Mouse (Mus musculus) forebrain, embryonic 14.5 days (tissue): Measurements from ENCODE around the gene S100a4. TPM values are rescaled to one million over a fixed set of nuclear protein-coding genes. Genes with fewer than 3 reads are reported as not detected.

Source experiments
- ATAC-seq: fragments of 200-750 bp; cut with Nextera tagmentation; 2 replicates; pipeline ENCODE4 v1.8.0; 2017; ENCODE audit warnings: mild to moderate bottlenecking, moderate library complexity
- DNase-seq: peaks from one replicate; pipeline ENCODE4 v3.0.0-alpha.2; 2015; ENCODE audit warnings: low spot score
- H3K27ac ChIP-seq: fragments of 300-500 bp; sonication (generic); 2 replicates; pipeline ENCODE4 v1.5.1; 2014; ENCODE audit warnings: low read depth, mild to moderate bottlenecking, control low read depth, low read length, moderate library complexity
- H3K27me3 ChIP-seq: fragments of 300-500 bp; sonication (generic); replicated peaks from 2 replicates; pipeline ENCODE4 v1.6.1; 2014; ENCODE audit warnings: low read length, control low read depth, mixed read lengths; ENCODE audit not compliant: control insufficient read depth, insufficient read depth
- H3K36me3 ChIP-seq: fragments of 300-500 bp; sonication (generic); 2 replicates; pipeline ENCODE4 v1.6.1; 2014; ENCODE audit warnings: low read length, control low read depth; ENCODE audit not compliant: control insufficient read depth, insufficient read depth
- H3K4me1 ChIP-seq: fragments of 300-500 bp; sonication (generic); 2 replicates; pipeline ENCODE4 v1.6.1; 2014; ENCODE audit warnings: antibody characterized with exemption, low read length, control low read depth; ENCODE audit not compliant: control insufficient read depth, insufficient read depth
- H3K4me2 ChIP-seq: fragments of 300-500 bp; sonication (generic); 2 replicates; pipeline ENCODE4 v1.6.1; 2014; ENCODE audit warnings: mild to moderate bottlenecking, control low read depth, low read length
- H3K4me3 ChIP-seq: fragments of 300-500 bp; sonication (generic); 2 replicates; pipeline ENCODE4 v1.5.1; 2014; ENCODE audit warnings: low read depth, low read length, control low read depth
- H3K9ac ChIP-seq: fragments of 300-500 bp; sonication (generic); 2 replicates; pipeline ENCODE4 v1.6.1; 2014; ENCODE audit warnings: mild to moderate bottlenecking, low read length, control low read depth, moderate library complexity
- H3K9me3 ChIP-seq: fragments of 300-500 bp; sonication (generic); replicated peaks from 2 replicates; pipeline ENCODE4 v1.6.1; 2016; ENCODE audit warnings: low read length, control low read depth, mixed read lengths; ENCODE audit not compliant: control insufficient read depth
- WGBS: fragments of 180-500 bp; shearing (Covaris S2); extraction: QIAGEN DNeasy Blood & Tissue Kit; methylation state at CpG from one replicate; pipeline ENCODE4 v1.1.7; 2014; 5-methylcytosine and 5-hydroxymethylcytosine counted together
- polyA plus RNA-seq: library from polyadenylated mRNA; unstranded; fragments of >200 nt; fragmentation: Nextera tagmentation; extraction: Ambion mirVana; gene quantifications from 2 replicates; pipeline ENCODE4 v1.2.1, GENCODE M21; 2014

Gene S100a4
- polyA plus RNA-seq, 1 experiment from 2014 or later = 1.9 TPM

GRCm38 (mm10) chr3:90626266-90627021, 22.9 kb downstream of the S100a4 start:
- WGBS = 83% methylated on average over 9 of the region's 9 CpGs
- ATAC-seq (no peak), DNase-seq (no peak)
- Histone ChIP-seq H3K27ac (no peak overlapping the region), H3K4me1 (peaks cover 14% of the 10 kb centered on the region), H3K36me3 (no peaks in the 10 kb centered on the region), H3K4me2 (no peak overlapping the region), H3K9me3 (no peaks in the 10 kb centered on the region), H3K4me3 (no peak overlapping the region), H3K27me3 (no peaks in the 10 kb centered on the region), H3K9ac (no peak overlapping the region)

- DNase-seq = no peak
- Histone ChIP-seq H3K27me3 (no peaks in the 10 kb centered on the region), H3K9me3 (no peaks in the 10 kb centered on the region)
Observed at GRCm38 (mm10) chr3:90627366-90627765, 23.8 kb downstream of the S100a4 start.

GRCm38 (mm10) chr3:90627807-90628206, 24.2 kb downstream of the S100a4 start:
- no peak overlapping the region for H3K27ac ChIP-seq
- H3K9me3 ChIP-seq = no peaks in the 10 kb centered on the region
- no peak for ATAC-seq
- DNase-seq = peak; percentile 8
- H3K4me1 ChIP-seq = peaks cover 14% of the 10 kb centered on the region
- H3K4me3 ChIP-seq = no peak overlapping the region
- H3K9ac ChIP-seq = no peak overlapping the region
- WGBS = 60% methylated on average over 4 of the region's 4 CpGs
- no peak overlapping the region for H3K4me2 ChIP-seq
- H3K36me3 ChIP-seq = no peaks in the 10 kb centered on the region
- H3K27me3 ChIP-seq = no peaks in the 10 kb centered on the region

More at GRCm38 (mm10) chr3:90627366-90627765, 23.8 kb downstream of the S100a4 start:
- no peaks in the 10 kb centered on the region for H3K36me3 ChIP-seq
- no peak overlapping the region for H3K9ac ChIP-seq
- peaks cover 14% of the 10 kb centered on the region for H3K4me1 ChIP-seq
- H3K27ac ChIP-seq = no peak overlapping the region
- no peak overlapping the region for H3K4me2 ChIP-seq
- no peak overlapping the region for H3K4me3 ChIP-seq
- ATAC-seq = no peak
- WGBS = 91% methylated on average over 5 of the region's 5 CpGs

- Histone ChIP-seq H3K4me2 (no peak overlapping the region), H3K4me3 (no peak overlapping the region), H3K4me1 (no peaks in the 10 kb centered on the region; the same call in 1 of the 2 replicates), H3K27ac (no peak overlapping the region), H3K9ac (no peak overlapping the region), H3K9me3 (no peaks in the 10 kb centered on the region), H3K27me3 (no peaks in the 10 kb centered on the region), H3K36me3 (no peaks in the 10 kb centered on the region)
- DNase-seq (no peak), ATAC-seq (no peak)
- 79% methylated on average over 2 of the region's 2 CpGs for WGBS
Observed at GRCm38 (mm10) chr3:90629298-90629697, 25.7 kb downstream of the S100a4 start.

- Histone ChIP-seq H3K27ac (no peak overlapping the region), H3K9ac (no peak overlapping the region), H3K4me1 (no peaks in the 10 kb centered on the region), H3K4me2 (no peak overlapping the region), H3K4me3 (no peak overlapping the region), H3K9me3 (no peaks in the 10 kb centered on the region), H3K36me3 (no peaks in the 10 kb centered on the region), H3K27me3 (no peaks in the 10 kb centered on the region)
- 78% methylated on average over 2 of the region's 2 CpGs for WGBS
- ATAC-seq = no peak
- no peak for DNase-seq
Observed at GRCm38 (mm10) chr3:90631984-90632383, 28.4 kb downstream of the S100a4 start.

GRCm38 (mm10) chr3:90638511-90639275, 35.1 kb downstream of the S100a4 start:
- Histone ChIP-seq H3K9ac (no peak overlapping the region), H3K9me3 (no peaks in the 10 kb centered on the region)
- 65% methylated on average over 1 of the region's 1 CpGs for WGBS

GRCm38 (mm10) chr3:90639511-90640154, 36.1 kb downstream of the S100a4 start:
- no peaks in the 10 kb centered on the region for H3K36me3 ChIP-seq
- WGBS = 53% methylated on average over 7 of the region's 7 CpGs
- H3K27me3 ChIP-seq = no peaks in the 10 kb centered on the region
- DNase-seq (peak; percentile 15), ATAC-seq (no peak)
- no peak overlapping the region for H3K4me2 ChIP-seq
- H3K9me3 ChIP-seq = no peaks in the 10 kb centered on the region
- H3K27ac ChIP-seq = no peak overlapping the region
- no peak overlapping the region for H3K9ac ChIP-seq
- H3K4me1 ChIP-seq = no peaks in the 10 kb centered on the region
- no peak overlapping the region for H3K4me3 ChIP-seq

More at GRCm38 (mm10) chr3:90638511-90639275, 35.1 kb downstream of the S100a4 start:
- no peak overlapping the region for H3K4me2 ChIP-seq
- H3K4me1 ChIP-seq = no peaks in the 10 kb centered on the region
- no peak for ATAC-seq
- no peaks in the 10 kb centered on the region for H3K27me3 ChIP-seq
- no peak overlapping the region for H3K4me3 ChIP-seq
- no peaks in the 10 kb centered on the region for H3K36me3 ChIP-seq
- H3K27ac ChIP-seq = no peak overlapping the region
- no peak for DNase-seq

GRCm38 (mm10) chr3:90640981-90641380, 37.4 kb downstream of the S100a4 start:
- H3K27ac ChIP-seq = no peak overlapping the region
- DNase-seq (no peak), ATAC-seq (no peak)

More at GRCm38 (mm10) chr3:90640981-90641380, 37.4 kb downstream of the S100a4 start:
- Histone ChIP-seq H3K9ac (no peak overlapping the region), H3K4me3 (no peak overlapping the region), H3K4me2 (no peak overlapping the region), H3K9me3 (no peaks in the 10 kb centered on the region), H3K4me1 (no peaks in the 10 kb centered on the region), H3K27me3 (no peaks in the 10 kb centered on the region), H3K36me3 (no peaks in the 10 kb centered on the region)
- 88% methylated on average over 7 of the region's 7 CpGs for WGBS
